Mouse (Mus musculus) midbrain, embryonic 15.5 days (tissue): ENCODE data around the gene Dab2ip. TPM values are rescaled to one million over a fixed set of nuclear protein-coding genes. Genes with fewer than 3 reads are reported as not detected.

Experiments
- ATAC-seq: fragments of 200-750 bp; cut with Nextera tagmentation; replicated peaks from 2 replicates; pipeline ENCODE4 v1.8.0; 2017; ENCODE audit warnings: moderate TSS enrichment
- H3K27ac ChIP-seq: fragments of 300-500 bp; sonication (generic); 2 replicates; pipeline ENCODE4 v1.5.1; 2015; ENCODE audit warnings: mild to moderate bottlenecking, inconsistent platforms
- H3K27me3 ChIP-seq: fragments of 300-500 bp; sonication (generic); replicated peaks from 2 replicates; pipeline ENCODE4 v1.6.1; 2015; ENCODE audit warnings: inconsistent platforms
- H3K36me3 ChIP-seq: fragments of 300-500 bp; sonication (generic); replicated peaks from 2 replicates; pipeline ENCODE4 v1.6.1; 2015; ENCODE audit warnings: inconsistent platforms
- H3K4me1 ChIP-seq: fragments of 300-500 bp; sonication (generic); 2 replicates; pipeline ENCODE4 v1.6.1; 2015; ENCODE audit warnings: inconsistent platforms
- H3K4me2 ChIP-seq: fragments of 300-500 bp; sonication (generic); 2 replicates; pipeline ENCODE4 v1.6.1; 2015; ENCODE audit warnings: inconsistent platforms, mild to moderate bottlenecking, moderate library complexity
- H3K4me3 ChIP-seq: fragments of 300-500 bp; sonication (generic); 2 replicates; pipeline ENCODE4 v1.5.1; 2015; ENCODE audit warnings: mild to moderate bottlenecking, inconsistent platforms
- H3K9ac ChIP-seq: fragments of 300-500 bp; sonication (generic); 2 replicates; pipeline ENCODE4 v1.6.1; 2015; ENCODE audit warnings: mild to moderate bottlenecking, inconsistent platforms
- H3K9me3 ChIP-seq: fragments of 300-500 bp; sonication (generic); 2 replicates; pipeline ENCODE4 v1.6.1; 2016; ENCODE audit warnings: inconsistent platforms
- WGBS: fragments of 180-500 bp; shearing (Covaris S2); methylation state at CpG from one replicate; pipeline ENCODE4 v1.1.7; 2015; ENCODE audit warnings: mixed read lengths; 5-methylcytosine and 5-hydroxymethylcytosine counted together
- polyA plus RNA-seq: library from polyadenylated mRNA; unstranded; fragments of >200 nt; fragmentation: Nextera tagmentation; extraction: Ambion mirVana; gene quantifications from 2 replicates; pipeline ENCODE4 v1.2.1, GENCODE M21; 2015

Dab2ip gene
- polyA plus RNA-seq, 1 experiment from 2014 or later: 79.7 TPM

DNA sequence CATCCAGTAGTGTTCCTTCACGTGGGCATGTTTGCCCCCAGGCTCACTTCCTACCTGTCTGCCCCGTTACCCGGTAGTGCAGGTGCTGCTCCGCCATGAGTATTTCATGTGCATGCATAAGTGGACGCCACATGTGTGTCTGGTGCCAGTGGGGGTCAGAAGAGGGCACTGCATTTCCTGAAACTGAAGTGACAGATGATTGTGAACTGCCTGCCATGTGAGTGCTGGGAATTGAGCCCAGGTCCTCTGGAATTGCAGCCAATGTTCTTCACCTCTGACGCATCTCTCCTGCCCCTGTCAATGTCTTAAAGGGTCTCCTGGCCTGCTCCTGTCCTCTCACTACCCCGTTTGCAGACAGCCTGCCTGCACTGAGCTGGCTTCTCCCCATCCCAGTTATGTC lies 143.9 kb downstream of the Dab2ip start:
- H3K9ac ChIP-seq: no peak overlapping the region
- H3K4me2 ChIP-seq: no peak overlapping the region
- no peak overlapping the region for H3K4me3 ChIP-seq
- no peak overlapping the region for H3K27ac ChIP-seq
- peaks cover 31% of the 10 kb centered on the region for H3K4me1 ChIP-seq
- WGBS: 95% methylated on average over 7 of the region's 7 CpGs
- H3K36me3 ChIP-seq: 0 out of 2 replicates have a peak, but pooled peaks cover 6% of the 10 kb centered on the region
- ATAC-seq: no peak
- no peaks in the 10 kb centered on the region for H3K9me3 ChIP-seq
- H3K27me3 ChIP-seq: no peaks in the 10 kb centered on the region

DNA sequence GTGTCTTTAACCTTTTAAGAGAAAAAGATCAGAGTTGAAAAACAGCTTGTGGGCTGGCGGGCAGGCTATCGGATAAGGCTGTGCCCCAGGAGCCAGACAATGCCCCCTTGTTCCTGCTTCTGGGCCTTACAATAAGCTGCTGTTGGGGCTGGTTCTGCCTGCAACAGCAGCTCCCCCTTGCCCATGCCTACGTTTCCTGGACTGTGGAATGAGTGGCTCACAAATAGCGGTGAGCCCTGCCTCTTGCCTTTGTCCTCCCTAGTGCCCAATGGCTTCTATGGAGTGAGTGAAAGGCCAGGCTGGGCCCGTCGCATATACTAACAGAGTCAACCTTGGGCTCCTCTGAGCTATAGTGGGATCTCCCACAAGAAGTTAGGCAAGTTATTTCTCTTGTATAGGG lies 144.5 kb downstream of the Dab2ip start:
- Histone ChIP-seq H3K4me3 (no peak overlapping the region), H3K36me3 (0 out of 2 replicates have a peak, but pooled peaks cover 6% of the 10 kb centered on the region), H3K4me1 (peaks cover 27% of the 10 kb centered on the region), H3K4me2 (no peak overlapping the region), H3K9ac (no peak overlapping the region), H3K27me3 (no peaks in the 10 kb centered on the region), H3K9me3 (no peaks in the 10 kb centered on the region), H3K27ac (peak overlapping the region; percentile 13; the same call in 1 of the 2 replicates)
- no peak for ATAC-seq
- WGBS: 48% methylated on average over 6 of the region's 6 CpGs

DNA sequence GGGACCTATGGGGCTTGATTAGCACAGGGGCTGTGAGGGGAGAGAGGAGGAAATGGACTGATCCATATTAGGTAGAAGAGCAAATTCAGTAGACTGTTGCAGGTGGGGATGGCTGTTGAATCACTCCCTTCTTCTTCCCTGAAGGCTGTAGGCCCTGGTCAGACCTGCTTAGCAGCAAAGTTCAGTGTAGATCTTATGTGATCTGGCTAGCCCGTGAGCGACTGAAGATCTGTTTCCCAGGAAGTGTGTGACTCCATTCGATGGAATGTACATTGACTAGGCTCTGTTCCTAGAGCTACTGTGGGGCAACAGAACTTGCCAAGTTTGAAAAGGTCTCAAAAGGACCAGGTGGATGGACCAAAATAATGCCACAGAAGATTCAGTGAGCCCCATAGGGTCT lies 145.2 kb downstream of the Dab2ip start:
- H3K4me3 ChIP-seq: no peak overlapping the region
- H3K27ac ChIP-seq: no peak overlapping the region
- no peaks in the 10 kb centered on the region for H3K27me3 ChIP-seq
- 89% methylated on average over 3 of the region's 3 CpGs for WGBS
- no peaks in the 10 kb centered on the region for H3K9me3 ChIP-seq
- no peak for ATAC-seq
- no peak overlapping the region for H3K4me2 ChIP-seq
- no peak overlapping the region for H3K9ac ChIP-seq
- H3K4me1 ChIP-seq: peaks cover 27% of the 10 kb centered on the region
- 0 out of 2 replicates have a peak, but pooled peaks cover 6% of the 10 kb centered on the region for H3K36me3 ChIP-seq

DNA sequence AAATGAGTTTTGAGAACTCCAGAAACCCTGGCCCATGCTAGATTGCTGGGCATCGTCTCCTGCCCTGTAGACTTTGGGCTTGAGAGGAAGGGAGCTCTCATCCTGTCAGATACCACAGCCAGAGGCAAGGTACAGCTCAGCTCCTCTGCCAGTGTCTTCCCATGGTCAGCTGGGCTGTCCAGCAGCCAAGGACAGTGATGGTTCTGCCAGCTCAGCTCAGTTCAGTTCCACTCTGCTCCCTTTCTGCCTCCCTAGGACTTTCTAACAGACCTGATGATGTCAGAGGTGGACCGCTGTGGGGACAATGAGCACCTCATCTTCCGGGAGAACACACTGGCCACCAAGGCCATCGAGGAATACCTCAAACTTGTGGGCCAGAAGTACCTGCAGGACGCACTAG lies 154.5 kb downstream of the Dab2ip start:
- Histone ChIP-seq H3K4me3 (no peak overlapping the region), H3K27me3 (no peaks in the 10 kb centered on the region), H3K9ac (no peak overlapping the region), H3K4me2 (no peak overlapping the region), H3K36me3 (peaks cover 26% of the 10 kb centered on the region), H3K9me3 (no peaks in the 10 kb centered on the region), H3K27ac (no peak overlapping the region), H3K4me1 (peaks cover 4% of the 10 kb centered on the region; the same call in 1 of the 2 replicates)
- no peak for ATAC-seq
- WGBS: 92% methylated on average over 5 of the region's 5 CpGs

DNA sequence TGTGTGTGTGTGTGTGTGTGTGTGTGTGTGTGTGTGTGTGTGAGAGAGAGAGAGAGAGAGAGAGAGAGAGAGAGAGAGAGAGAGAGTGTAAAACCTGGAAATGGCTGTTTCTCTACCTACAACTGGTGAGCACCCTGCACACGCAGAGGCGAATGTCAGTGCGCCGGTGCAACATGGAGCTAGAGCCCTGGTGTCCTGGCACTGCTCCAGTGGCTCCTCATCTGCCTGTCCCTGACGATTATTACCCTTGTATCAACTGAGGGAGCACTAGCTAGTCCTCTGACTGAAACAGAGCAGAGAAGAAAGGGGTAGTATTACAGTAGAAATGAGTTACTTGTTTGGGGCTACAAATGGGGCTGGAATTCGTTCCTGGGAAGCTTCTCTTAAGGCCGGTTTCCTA lies 155.4 kb downstream of the Dab2ip start:
- Histone ChIP-seq H3K9me3 (no peaks in the 10 kb centered on the region), H3K4me3 (no peak overlapping the region), H3K9ac (no peak overlapping the region), H3K4me1 (peaks cover 4% of the 10 kb centered on the region; the same call in 1 of the 2 replicates), H3K27me3 (no peaks in the 10 kb centered on the region), H3K27ac (no peak overlapping the region), H3K4me2 (no peak overlapping the region), H3K36me3 (peaks cover 32% of the 10 kb centered on the region)
- ATAC-seq: no peak
- 95% methylated on average over 7 of the region's 7 CpGs for WGBS

GRCm38 (mm10) chr2:35714742-35715167 lies 156.7 kb downstream of the Dab2ip start:
- no peak overlapping the region for H3K4me3 ChIP-seq
- H3K4me2 ChIP-seq: no peak overlapping the region
- H3K9me3 ChIP-seq: no peaks in the 10 kb centered on the region
- ATAC-seq: no peak
- peaks cover 36% of the 10 kb centered on the region for H3K36me3 ChIP-seq
- peaks cover 4% of the 10 kb centered on the region; the same call in 1 of the 2 replicates for H3K4me1 ChIP-seq
- no peak overlapping the region for H3K27ac ChIP-seq
- H3K9ac ChIP-seq: no peak overlapping the region
- H3K27me3 ChIP-seq: no peaks in the 10 kb centered on the region
- WGBS: 54% methylated on average over 8 of the region's 8 CpGs

DNA sequence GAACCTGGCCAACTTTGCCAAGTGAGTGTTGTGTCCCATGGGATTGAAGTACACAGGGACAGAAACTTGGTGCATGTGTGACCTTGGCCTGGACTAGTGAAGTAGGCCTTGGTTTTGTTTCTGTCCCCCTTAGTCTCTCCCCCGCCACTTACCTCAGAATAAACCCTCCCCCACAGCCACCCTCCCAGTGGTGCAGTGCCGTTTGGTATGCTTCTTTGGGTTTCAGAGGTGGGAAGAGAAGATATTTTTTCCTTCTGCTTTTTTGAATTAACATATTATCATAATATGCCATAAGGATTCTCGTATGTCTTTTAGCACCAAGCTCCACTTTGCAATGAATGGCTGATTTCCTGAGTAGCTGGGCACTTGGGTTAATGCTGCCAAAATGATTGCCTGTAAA lies 157.4 kb downstream of the Dab2ip start:
- Histone ChIP-seq H3K4me3 (no peak overlapping the region), H3K27ac (0 out of 2 replicates have a peak overlapping the region, but pooled peaks have one; percentile 13), H3K36me3 (peaks cover 39% of the 10 kb centered on the region), H3K4me2 (no peak overlapping the region), H3K9ac (no peak overlapping the region), H3K4me1 (peaks cover 4% of the 10 kb centered on the region; the same call in 1 of the 2 replicates), H3K9me3 (no peaks in the 10 kb centered on the region), H3K27me3 (no peaks in the 10 kb centered on the region)
- WGBS: 87% methylated on average over 3 of the region's 3 CpGs
- no peak for ATAC-seq

- Histone ChIP-seq H3K4me1 (peaks cover 4% of the 10 kb centered on the region; the same call in 1 of the 2 replicates), H3K36me3 (peaks cover 43% of the 10 kb centered on the region), H3K27me3 (no peaks in the 10 kb centered on the region), H3K4me3 (no peak overlapping the region), H3K9ac (no peak overlapping the region), H3K27ac (no peak overlapping the region), H3K4me2 (no peak overlapping the region), H3K9me3 (no peaks in the 10 kb centered on the region)
- 78% methylated on average over 1 of the region's 1 CpGs for WGBS
- ATAC-seq: no peak
Observed at GRCm38 (mm10) chr2:35716175-35716574, 158.1 kb downstream of the Dab2ip start.

- H3K4me2 ChIP-seq: no peak overlapping the region
- H3K4me1 ChIP-seq: peaks cover 4% of the 10 kb centered on the region; the same call in 1 of the 2 replicates
- no peaks in the 10 kb centered on the region for H3K9me3 ChIP-seq
- H3K27ac ChIP-seq: no peak overlapping the region
- no peak overlapping the region for H3K9ac ChIP-seq
- ATAC-seq: no peak
- H3K27me3 ChIP-seq: no peaks in the 10 kb centered on the region
- H3K36me3 ChIP-seq: peaks cover 52% of the 10 kb centered on the region
- WGBS: 89% methylated on average over 5 of the region's 5 CpGs
- no peak overlapping the region for H3K4me3 ChIP-seq
Observed at GRCm38 (mm10) chr2:35718003-35718500, 160.0 kb downstream of the Dab2ip start.

GRCm38 (mm10) chr2:35718662-35719061 lies 160.6 kb downstream of the Dab2ip start:
- 94% methylated on average over 9 of the region's 9 CpGs for whole genome bisulfite sequencing
- H3K4me3 ChIP-seq: no peak overlapping the region
- peaks cover 56% of the 10 kb centered on the region for H3K36me3 ChIP-seq
- H3K4me1 ChIP-seq: peaks cover 4% of the 10 kb centered on the region; the same call in 1 of the 2 replicates
- H3K9me3 ChIP-seq: no peaks in the 10 kb centered on the region
- H3K27me3 ChIP-seq: no peaks in the 10 kb centered on the region
- no peak overlapping the region for H3K9ac ChIP-seq
- no peak overlapping the region for H3K4me2 ChIP-seq
- no peak overlapping the region for H3K27ac ChIP-seq
- no peak for ATAC-seq

DNA sequence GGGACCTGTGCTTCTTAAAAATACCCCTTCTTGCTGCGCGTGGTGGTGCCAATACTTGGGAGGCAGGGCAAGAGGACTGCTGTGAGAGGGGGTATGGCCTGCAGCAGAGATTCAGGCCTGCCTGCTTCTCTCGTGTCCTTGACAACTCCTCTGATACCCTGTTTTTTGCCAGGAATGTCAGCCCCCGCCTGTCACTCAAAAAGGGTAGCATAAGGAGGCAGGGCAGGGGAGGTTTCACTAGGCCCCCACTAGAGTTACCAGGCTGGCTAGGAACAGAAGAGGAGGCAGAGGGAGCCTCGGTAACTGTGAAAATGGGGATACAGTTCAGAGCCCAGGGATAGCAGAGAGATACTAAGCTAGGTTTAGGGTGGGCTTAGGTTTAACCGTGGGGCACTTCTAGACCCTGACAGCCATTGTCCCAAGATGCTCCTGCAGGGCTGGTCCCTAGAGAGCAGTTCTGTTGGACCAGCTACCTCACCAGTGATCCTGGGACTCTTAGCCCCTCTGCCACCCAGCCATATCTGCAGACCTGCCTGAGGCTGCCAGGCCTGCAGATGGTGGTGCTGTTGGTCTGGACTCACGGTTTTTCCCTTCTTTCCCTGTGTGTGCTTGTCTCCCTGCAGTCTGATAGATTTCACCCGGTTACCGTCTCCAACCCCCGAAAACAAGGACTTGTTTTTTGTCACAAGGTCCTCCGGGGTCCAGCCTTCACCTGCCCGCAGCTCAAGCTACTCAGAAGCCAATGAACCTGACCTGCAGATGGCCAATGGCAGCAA lies 161.4 kb downstream of the Dab2ip start:
- Histone ChIP-seq H3K9me3 (no peaks in the 10 kb centered on the region), H3K4me2 (no peak overlapping the region), H3K4me3 (no peak overlapping the region), H3K27me3 (no peaks in the 10 kb centered on the region), H3K4me1 (peaks cover 4% of the 10 kb centered on the region; the same call in 1 of the 2 replicates), H3K9ac (no peak overlapping the region), H3K36me3 (peaks cover 58% of the 10 kb centered on the region), H3K27ac (no peak overlapping the region)
- 84% methylated on average over 12 of the region's 12 CpGs for WGBS
- no peak for ATAC-seq

GRCm38 (mm10) chr2:35720104-35720503 lies 162.0 kb downstream of the Dab2ip start:
- Histone ChIP-seq H3K27ac (no peak overlapping the region), H3K4me3 (no peak overlapping the region), H3K4me1 (no peaks in the 10 kb centered on the region), H3K4me2 (no peak overlapping the region), H3K27me3 (no peaks in the 10 kb centered on the region), H3K9ac (no peak overlapping the region), H3K9me3 (no peaks in the 10 kb centered on the region), H3K36me3 (peaks cover 58% of the 10 kb centered on the region)
- 97% methylated on average over 12 of the region's 12 CpGs for whole genome bisulfite sequencing
- ATAC-seq: 0 out of 2 replicates have a peak, but pooled peaks have one; percentile 22
